Mouse (Mus musculus) olfactory bulb, adult 2 months (tissue): Measurements from ENCODE around the gene Clstn3.

Experiments
- CTCF ChIP-seq: fragments of 200-500 bp; IDR thresholded peaks from 2 replicates; pipeline ENCODE4 v1.5.1; 2012; ENCODE audit warnings: low read depth, mild to moderate bottlenecking, low read length, moderate library complexity; ENCODE audit not compliant: insufficient read depth
- POLR2A ChIP-seq: fragments of 200-500 bp; IDR thresholded peaks from 2 replicates; pipeline ENCODE4 v1.6.1; 2012; ENCODE audit warnings: mild to moderate bottlenecking, low read depth, low read length, moderate library complexity; ENCODE audit not compliant: insufficient read depth

DNA sequence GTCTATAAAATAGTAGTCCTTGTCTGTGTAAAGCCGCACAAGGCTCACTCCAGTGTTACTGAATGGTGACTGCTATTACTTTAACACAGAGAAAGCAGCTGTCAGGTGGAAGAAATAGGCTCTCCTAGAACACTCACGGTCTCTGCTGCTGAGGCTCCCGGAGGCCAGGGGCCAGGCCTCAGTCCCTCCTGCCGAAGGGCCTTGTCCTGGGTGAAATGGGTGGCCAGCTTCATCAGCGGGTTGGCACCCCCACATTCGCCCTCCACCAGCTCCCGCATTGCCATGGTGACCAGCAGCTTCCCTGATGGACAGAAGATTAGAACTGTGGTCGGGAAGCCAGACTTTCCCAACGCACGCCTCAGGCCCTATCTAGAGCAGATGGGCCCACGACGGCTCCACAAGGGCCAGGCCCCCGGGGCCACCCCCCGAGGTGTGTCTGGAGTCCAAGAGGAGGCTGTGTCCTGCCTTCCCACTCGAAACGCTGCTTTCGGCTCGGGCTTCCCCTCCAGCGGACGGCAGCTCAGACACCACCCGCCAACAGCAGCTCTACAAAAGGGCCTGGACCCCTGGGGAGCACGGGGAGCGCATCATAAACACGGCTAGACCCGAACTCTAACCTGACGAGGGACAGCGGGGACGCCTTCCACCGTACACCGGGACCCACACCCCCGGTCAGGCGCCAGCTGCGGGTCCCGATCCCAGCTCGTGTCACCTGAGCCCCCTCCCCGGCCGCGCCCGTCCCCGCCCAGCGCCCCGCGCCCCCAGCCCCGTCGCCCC, 50.3 kb downstream of the Clstn3 start:
- TF ChIP-seq CTCF (0 out of 2 replicates have a peak, but pooled peaks have one; percentile 7), POLR2A (no peak)
